Mouse (Mus musculus): ENCODE measurements at regions not wholly inside any gene's neighbourhood (a gene's known extent, or its start where the extent isn't known, plus 50 kb on each side); places are given as distances from the start of the nearest gene placed in this dataset.

DNA sequence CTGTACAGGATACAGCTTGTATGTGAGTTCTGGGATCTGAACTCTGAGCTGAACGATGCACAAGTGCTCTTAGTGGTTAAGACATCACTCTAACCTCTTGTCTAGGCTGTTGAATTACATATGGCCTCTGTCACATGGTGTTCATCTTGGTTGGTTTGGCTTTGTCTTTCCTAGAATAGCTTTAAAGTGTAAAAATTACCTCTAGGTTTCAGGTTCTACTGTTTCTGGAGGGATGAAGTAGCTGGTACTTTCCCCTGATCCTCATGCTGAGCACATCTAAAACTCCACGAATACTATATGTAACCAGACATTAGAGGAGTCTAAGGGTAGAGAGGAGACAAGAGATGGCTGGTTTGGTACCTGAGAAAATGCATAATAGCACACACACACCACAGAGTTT is 271.1 kb upstream of the Hs6st1 start:
- TF ChIP-seq CTCF (IDR thresholded peaks at IDR 0.05; ENCODE audit: insufficient read depth, low read depth, low read length): no peak
- TF ChIP-seq POLR2A (IDR thresholded peaks at IDR 0.05; ENCODE audit: insufficient read depth, low read depth, low read length): no peak

Measured in olfactory bulb, adult 2 months (tissue).